Comparison of ENCODE assay signal across 8 mouse cellular contexts in genomic region chr6:122819306-122820070, GRCm38 (mm10). TPM values are rescaled to one million over a fixed set of nuclear protein-coding genes. Genes with fewer than 3 reads are reported as not detected.
DNase-seq lines count a peak whose midpoint lies in the region; ATAC-seq lines count a peak whose summit lies in the region.

Foxj2 (plus strand) TSS chr6:122819914.

- H3K9ac ChIP-seq in hindbrain, embryonic 16.5 days (ENCODE audit: low read depth, low read length) = peak within 1 kb of the TSS; percentile 97

- peak within 1 kb of the TSS; percentile 95 for H3K4me3 ChIP-seq in hindbrain, embryonic 16.5 days (ENCODE audit: low read length)

- peak within 1 kb of the TSS; percentile 73 for H3K27ac ChIP-seq in hindbrain, embryonic 16.5 days (ENCODE audit: low read depth, low read length)

- H3K27me3 ChIP-seq in hindbrain, embryonic 16.5 days (replicated peaks; ENCODE audit: control insufficient read depth, insufficient read depth, low read length) = no peaks in the 10 kb centered on the region

- H3K36me3 ChIP-seq in hindbrain, embryonic 16.5 days (ENCODE audit: control insufficient read depth, insufficient read depth, low read length) = no peaks in the 10 kb centered on the region

- no peaks in the 10 kb centered on the region for H3K9me3 ChIP-seq in hindbrain, embryonic 16.5 days (ENCODE audit: control insufficient read depth, low read length)

- WGBS in hindbrain, embryonic 16.5 days = 1% methylated on average over 40 of the region's 61 CpGs

- H3K4me1 ChIP-seq in hindbrain, embryonic 16.5 days (ENCODE audit: control insufficient read depth, insufficient read depth, low read depth, low read length) = peaks cover 21% of the 10 kb centered on the region

- DNase-seq in gastrocnemius, postnatal 10 days = peak; percentile 83
- peak in 1 of 2 experiments; percentile 86 for DNase-seq in left cerebral cortex, postnatal 10 days (ENCODE audit: extremely low spot score in 1 of 2, low spot score in 2 of 2)
- DNase-seq in right cerebral cortex, postnatal 10 days (ENCODE audit: low spot score in 2 of 2) = peak; percentile 63 to 76
- DNase-seq in urinary bladder, postnatal 4 days (ENCODE audit: low spot score in 2 of 2) = peak; percentile 74 to 77

- intact Hi-C loops in left cerebral cortex, postnatal 10 days (cut with DNase I) = no loop called here

- ATAC-seq in activated CD4-positive, CD25-positive, alpha-beta regulatory T cell, adult 4 months = peak; percentile 48
- peak; percentile 57 for ATAC-seq in common myeloid progenitor, adult 5-6 weeks (replicated peaks; ENCODE audit: low read depth, poor library complexity, severe bottlenecking)
- peak; percentile 89 for ATAC-seq in hindbrain, embryonic 16.5 days
- peak; percentile 85 for ATAC-seq in megakaryocyte, adult 5-6 weeks (ENCODE audit: poor library complexity, severe bottlenecking)

- peak within 1 kb of the TSS; percentile 65 for H3K4me2 ChIP-seq in hindbrain, embryonic 16.5 days (ENCODE audit: low read length)

RNA-seq across cellular contexts. Expression of gene Foxj2, which starts in this region (rescaled TPM):
- polyA plus RNA-seq in activated CD4-positive, CD25-positive, alpha-beta regulatory T cell, adult 4 months (2017; shearing (Covaris generic)) = 1 to 10 TPM; 6.6 to 8.7 TPM
- total RNA-seq in common myeloid progenitor, adult 5-6 weeks (2017) = 6.4 and 6.7 TPM in 2 replicates
- 10 to 100 TPM; 18.4 to 22.9 TPM for total RNA-seq in gastrocnemius, postnatal 10 days (2021)
- 6.7 and 8.3 TPM in 2 replicates for polyA plus RNA-seq in hindbrain, embryonic 16.5 days (2015; fragmentation: Nextera tagmentation; extraction: Ambion mirVana)
- total RNA-seq in left cerebral cortex, postnatal 10 days (2021) = 10 to 100 TPM; 26.7 to 30.3 TPM
- 35.6 and 43.1 TPM in 2 replicates for total RNA-seq in megakaryocyte, adult 5-6 weeks (2015)
- 10.2 and 16.1 TPM in 2 replicates for total RNA-seq in megakaryocyte, adult 5-6 weeks (2017)
